Mouse (Mus musculus) E14TG2a.4 (cell line): ENCODE measurements around the gene Riok1.

ENCODE experiments used
- H3K27me3 ChIP-seq: 2 replicates; pipeline ENCODE4 v1.6.1; 2014; ENCODE audit warnings: low read length, control low read depth; ENCODE audit not compliant: insufficient read depth
- H3K36me3 ChIP-seq: 2 replicates; pipeline ENCODE4 v1.6.1; 2014; ENCODE audit warnings: low read length, control low read depth; ENCODE audit not compliant: insufficient read depth
- H3K4me1 ChIP-seq: replicated peaks from 2 replicates; pipeline ENCODE4 v1.6.1; 2014; ENCODE audit warnings: low read depth, low read length, control low read depth
- H3K4me3 ChIP-seq: replicated peaks from 2 replicates; pipeline ENCODE4 v1.5.1; 2014; ENCODE audit warnings: mild to moderate bottlenecking, low read length
- H3K9me3 ChIP-seq: 2 replicates; pipeline ENCODE4 v1.6.1; 2014; ENCODE audit warnings: low read length, control low read depth
- CTCF ChIP-seq: conservative IDR thresholded peaks from 2 replicates; pipeline ENCODE4 v1.5.1; 2014; ENCODE audit warnings: low read length
- NANOG ChIP-seq: IDR thresholded peaks from 2 replicates; pipeline ENCODE4 v1.6.1; 2014; ENCODE audit warnings: borderline replicate concordance, low read length, mixed read lengths
- POU5F1 ChIP-seq: IDR thresholded peaks from 2 replicates; pipeline ENCODE4 v1.6.1; 2014; ENCODE audit warnings: low read length, borderline replicate concordance

Gene Riok1

DNA sequence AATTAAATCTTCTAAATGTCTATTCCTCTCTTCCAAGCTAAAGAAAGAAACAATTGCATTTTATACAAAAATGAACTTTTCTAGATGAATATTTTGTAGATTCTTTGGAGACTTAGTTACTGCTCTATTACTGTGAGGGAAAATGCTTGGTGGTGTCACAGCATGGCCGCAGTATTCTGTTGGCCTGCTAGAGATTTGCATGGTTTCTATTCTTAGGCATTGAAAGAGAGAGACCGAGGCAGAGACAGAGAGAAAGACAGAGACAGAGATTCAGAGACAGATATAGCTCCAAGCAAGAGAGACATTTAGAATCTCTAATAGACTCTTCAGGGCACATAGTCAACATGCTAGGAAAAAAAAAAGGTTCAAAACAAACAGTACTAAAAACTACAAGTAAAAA, 28.8 kb upstream of the Riok1 start:
- Histone ChIP-seq H3K4me1 (peaks cover 11% of the 10 kb centered on the region), H3K36me3 (no peaks in the 10 kb centered on the region), H3K4me3 (no peak overlapping the region), H3K27me3 (peaks cover 3% of the 10 kb centered on the region; the same call in 1 of the 2 replicates), H3K9me3 (peaks cover 9% of the 10 kb centered on the region)
- TF ChIP-seq CTCF: no peak
- no peak for TF ChIP-seq POU5F1
- TF ChIP-seq NANOG: no peak

DNA sequence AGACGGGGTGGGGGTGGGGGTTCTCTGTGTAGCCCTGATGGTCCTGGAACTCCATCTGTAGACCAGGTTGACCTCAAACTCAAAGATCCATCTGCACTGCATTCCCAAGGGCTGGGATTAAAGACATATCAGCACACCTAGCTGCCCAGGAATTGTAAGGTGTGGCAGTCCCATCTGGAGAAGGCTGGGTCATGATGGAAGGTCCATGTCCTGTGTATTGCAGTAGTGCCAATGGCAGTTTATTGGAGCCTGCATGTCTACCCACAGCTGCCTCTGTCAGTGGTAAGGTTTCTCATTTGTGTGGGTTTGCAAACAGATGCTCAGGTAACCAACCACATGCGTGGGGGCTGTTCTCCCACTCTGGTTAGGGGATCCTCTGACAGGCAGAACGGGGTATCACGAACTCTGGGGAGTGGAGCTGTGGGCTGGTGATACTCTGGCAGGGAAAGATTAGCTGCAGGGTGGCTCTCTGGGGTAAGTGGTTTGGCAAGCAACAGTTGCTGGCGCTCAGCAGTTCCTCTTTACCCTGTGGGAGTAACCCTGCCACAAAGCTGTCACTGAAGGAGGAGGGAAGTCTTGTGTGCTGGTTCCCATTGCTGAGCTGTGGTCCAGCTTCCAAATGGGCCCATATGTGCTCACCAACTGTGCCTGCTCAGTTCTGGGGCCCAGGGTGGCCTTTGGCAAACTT, 26.9 kb upstream of the Riok1 start:
- Histone ChIP-seq H3K27me3 (no peaks in the 10 kb centered on the region), H3K4me1 (peaks cover 11% of the 10 kb centered on the region), H3K36me3 (no peaks in the 10 kb centered on the region), H3K4me3 (no peak overlapping the region), H3K9me3 (peaks cover 9% of the 10 kb centered on the region)
- TF ChIP-seq NANOG: no peak
- TF ChIP-seq POU5F1: no peak
- no peak for TF ChIP-seq CTCF

DNA sequence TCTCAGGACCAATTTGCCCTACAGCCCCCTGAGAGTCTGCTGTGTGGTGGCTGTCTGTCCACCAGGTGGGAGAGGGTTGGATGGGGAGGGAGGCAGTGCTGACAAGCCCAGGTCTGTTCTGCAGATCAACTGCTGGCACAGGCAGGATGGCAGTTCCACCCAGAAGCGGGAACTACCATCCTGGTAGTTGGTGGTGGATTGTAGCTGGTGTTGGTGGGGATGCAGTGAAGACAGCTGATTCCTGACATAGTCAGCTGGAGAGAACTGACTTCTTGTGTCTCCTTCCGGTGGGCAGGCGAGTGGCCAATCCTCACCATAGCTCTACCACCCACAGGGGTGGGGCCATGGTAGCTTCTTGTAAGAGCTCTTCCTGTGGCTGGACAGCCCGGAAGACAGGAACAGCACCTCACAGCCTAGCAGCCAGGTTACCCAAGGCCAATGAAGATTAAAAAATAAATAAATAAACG, 26.3 kb upstream of the Riok1 start:
- Histone ChIP-seq H3K4me1 (peaks cover 11% of the 10 kb centered on the region), H3K36me3 (no peaks in the 10 kb centered on the region), H3K27me3 (no peaks in the 10 kb centered on the region), H3K9me3 (peaks cover 9% of the 10 kb centered on the region), H3K4me3 (no peak overlapping the region)
- TF ChIP-seq POU5F1 (no peak), CTCF (no peak), NANOG (no peak)

DNA sequence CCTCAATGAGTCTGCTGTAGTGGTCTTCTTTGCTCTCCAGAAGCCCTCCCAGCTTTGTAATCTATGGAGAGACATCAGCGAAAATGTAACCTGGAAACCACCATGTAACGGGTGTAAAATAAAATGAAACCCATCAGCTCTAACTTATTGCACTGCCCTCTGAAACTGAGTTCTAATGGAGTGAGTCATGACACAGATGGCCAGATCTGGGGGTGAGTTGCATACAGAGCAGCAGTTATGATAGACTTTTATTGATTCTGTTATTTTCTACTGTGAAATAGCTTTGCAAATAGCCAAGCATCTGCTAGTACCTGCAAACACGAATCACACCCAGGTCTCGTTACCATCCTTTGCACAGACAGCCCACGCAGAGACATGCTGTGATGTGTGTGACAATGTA, 24.4 kb upstream of the Riok1 start:
- H3K9me3 ChIP-seq: peaks cover 9% of the 10 kb centered on the region
- TF ChIP-seq CTCF (no peak), POU5F1 (no peak), NANOG (no peak)
- peaks cover 11% of the 10 kb centered on the region for H3K4me1 ChIP-seq
- H3K36me3 ChIP-seq: no peaks in the 10 kb centered on the region
- no peaks in the 10 kb centered on the region for H3K27me3 ChIP-seq
- no peak overlapping the region for H3K4me3 ChIP-seq

DNA sequence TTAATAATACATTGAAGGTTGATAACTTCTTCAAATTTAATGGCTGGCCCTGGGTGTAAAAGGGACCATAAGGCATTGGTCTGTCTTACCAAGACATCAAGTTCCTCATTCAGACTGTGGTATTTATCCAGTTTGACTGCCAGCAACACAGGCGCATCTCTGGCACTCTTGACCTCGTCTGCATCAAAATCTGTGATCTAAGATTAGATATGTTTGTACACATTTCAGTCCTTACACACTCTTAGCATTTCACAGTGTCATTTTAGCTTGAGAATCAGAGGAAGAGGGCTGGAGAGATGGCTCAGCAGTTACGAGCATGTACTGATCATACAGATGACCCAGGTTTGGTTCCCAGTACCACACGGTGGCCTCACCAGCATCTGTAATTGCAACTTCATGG, 21.2 kb upstream of the Riok1 start:
- TF ChIP-seq CTCF (no peak), POU5F1 (no peak), NANOG (no peak)
- H3K4me3 ChIP-seq: no peak overlapping the region
- H3K27me3 ChIP-seq: no peaks in the 10 kb centered on the region
- peaks cover 5% of the 10 kb centered on the region; the same call in 1 of the 2 replicates for H3K9me3 ChIP-seq
- H3K36me3 ChIP-seq: no peaks in the 10 kb centered on the region
- peaks cover 11% of the 10 kb centered on the region for H3K4me1 ChIP-seq

DNA sequence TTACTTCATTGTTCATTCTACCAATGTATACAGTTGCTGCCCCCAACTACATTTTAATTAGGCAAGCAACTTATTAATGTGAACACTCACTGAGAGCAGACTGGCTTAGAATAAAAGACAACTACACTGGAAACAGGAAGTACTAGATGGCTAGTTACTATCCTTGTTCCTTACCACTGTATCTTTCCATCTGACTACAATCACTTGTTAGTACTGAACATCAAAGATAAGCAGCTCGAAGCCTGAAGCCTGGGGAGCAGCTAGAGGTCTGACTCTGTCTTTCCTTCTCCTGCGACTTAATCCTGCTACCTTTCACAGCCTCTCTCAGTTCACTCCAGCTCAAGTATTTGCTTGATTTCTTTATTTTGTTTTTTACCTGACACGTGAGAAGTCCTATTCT, 18.0 kb upstream of the Riok1 start:
- Histone ChIP-seq H3K4me1 (0 out of 2 replicates have a peak, but pooled peaks cover 5% of the 10 kb centered on the region), H3K9me3 (peaks cover 7% of the 10 kb centered on the region; the same call in 1 of the 2 replicates), H3K27me3 (peaks cover 7% of the 10 kb centered on the region), H3K4me3 (no peak overlapping the region), H3K36me3 (no peaks in the 10 kb centered on the region)
- TF ChIP-seq POU5F1 (no peak), CTCF (no peak), NANOG (no peak)

DNA sequence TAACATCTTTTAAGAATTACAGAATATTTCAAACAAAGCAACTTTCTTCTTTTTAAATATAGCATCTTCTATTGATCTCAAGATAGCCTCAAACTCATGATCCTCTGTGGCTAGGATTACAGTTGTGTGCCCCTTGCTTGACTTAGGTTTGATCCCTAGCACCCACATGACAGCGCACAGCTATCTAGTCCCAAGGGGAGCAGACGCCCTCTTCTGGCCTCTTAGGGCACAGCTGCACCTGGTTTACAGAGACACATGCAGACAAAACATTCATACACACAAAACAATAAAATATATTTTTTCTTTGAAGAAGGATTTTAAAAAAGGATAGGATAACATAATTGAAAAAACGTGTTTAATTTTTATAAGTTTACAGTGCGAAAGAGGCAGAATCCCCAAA, 10.9 kb upstream of the Riok1 start:
- H3K27me3 ChIP-seq: peaks cover 7% of the 10 kb centered on the region

DNA sequence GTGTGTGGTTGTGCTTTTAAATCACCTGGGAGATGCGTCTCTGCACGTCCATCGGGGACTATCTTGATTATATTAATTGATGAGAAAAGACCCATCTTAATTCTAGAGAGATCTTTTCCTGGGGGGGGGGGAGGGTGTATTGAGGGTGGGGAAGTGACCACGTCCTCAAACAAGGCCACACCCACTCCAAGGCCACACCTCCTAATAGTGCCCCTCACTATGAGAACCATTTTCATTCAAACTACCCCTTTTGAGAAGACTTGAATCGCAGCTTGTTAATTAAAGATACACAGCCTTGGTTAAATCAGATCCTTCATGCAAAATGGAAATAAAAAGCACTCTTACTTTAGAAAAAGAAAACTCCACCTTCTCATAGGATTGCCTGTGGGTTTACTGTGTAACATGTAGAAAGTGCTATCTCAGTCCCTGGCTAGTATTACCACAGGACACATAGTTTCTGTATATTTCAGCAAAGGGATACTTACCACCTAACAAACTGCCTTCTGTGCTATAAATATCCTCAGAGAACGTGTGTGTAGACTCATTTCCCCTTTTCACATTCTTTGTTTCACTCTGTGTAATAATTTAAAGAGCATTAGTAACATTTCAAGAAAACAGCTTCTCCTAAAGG, 9.1 kb upstream of the Riok1 start:
- H3K4me1 ChIP-seq: peaks cover 6% of the 10 kb centered on the region; the same call in 1 of the 2 replicates
- no peaks in the 10 kb centered on the region for H3K36me3 ChIP-seq
- H3K27me3 ChIP-seq: peaks cover under 1% of the 10 kb centered on the region
- 0 out of 2 replicates have a peak, but pooled peaks cover 3% of the 10 kb centered on the region for H3K9me3 ChIP-seq
- TF ChIP-seq CTCF (no peak), NANOG (no peak), POU5F1 (no peak)
- H3K4me3 ChIP-seq: no peak overlapping the region

More for the DNA sequence above, 10.9 kb upstream of the Riok1 start:
- peaks cover 11% of the 10 kb centered on the region; the same call in 1 of the 2 replicates for H3K4me1 ChIP-seq
- no peaks in the 10 kb centered on the region for H3K36me3 ChIP-seq
- no peak overlapping the region for H3K4me3 ChIP-seq
- TF ChIP-seq CTCF (peak; percentile 53), POU5F1 (no peak)
- H3K9me3 ChIP-seq: 0 out of 2 replicates have a peak, but pooled peaks cover 3% of the 10 kb centered on the region

DNA sequence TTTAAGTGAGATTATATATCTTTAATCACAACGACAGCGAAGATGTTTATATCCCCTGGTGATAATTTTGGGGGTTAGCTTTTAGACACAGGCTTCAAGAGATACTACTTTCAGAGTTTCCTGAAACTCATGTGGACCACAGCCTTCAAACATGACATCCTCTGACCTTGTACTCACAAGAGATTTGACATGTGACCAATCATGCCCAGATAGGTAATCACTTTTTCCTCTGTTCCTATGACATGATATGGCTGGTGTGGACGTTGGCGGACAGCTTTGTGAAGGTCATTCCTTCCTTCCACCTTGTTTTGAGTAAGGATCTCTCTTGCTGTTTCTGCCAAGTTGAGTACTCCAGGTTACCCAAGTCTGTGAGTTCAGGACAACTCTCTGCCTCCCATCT, 8.4 kb upstream of the Riok1 start:
- H3K27me3 ChIP-seq: no peaks in the 10 kb centered on the region
- H3K4me3 ChIP-seq: no peak overlapping the region
- no peaks in the 10 kb centered on the region for H3K9me3 ChIP-seq
- TF ChIP-seq NANOG (no peak), POU5F1 (no peak), CTCF (no peak)
- peaks cover 6% of the 10 kb centered on the region; the same call in 1 of the 2 replicates for H3K4me1 ChIP-seq
- H3K36me3 ChIP-seq: no peaks in the 10 kb centered on the region
